20 mouse cellular contexts compared by ENCODE assay signal in the genomic region with DNA sequence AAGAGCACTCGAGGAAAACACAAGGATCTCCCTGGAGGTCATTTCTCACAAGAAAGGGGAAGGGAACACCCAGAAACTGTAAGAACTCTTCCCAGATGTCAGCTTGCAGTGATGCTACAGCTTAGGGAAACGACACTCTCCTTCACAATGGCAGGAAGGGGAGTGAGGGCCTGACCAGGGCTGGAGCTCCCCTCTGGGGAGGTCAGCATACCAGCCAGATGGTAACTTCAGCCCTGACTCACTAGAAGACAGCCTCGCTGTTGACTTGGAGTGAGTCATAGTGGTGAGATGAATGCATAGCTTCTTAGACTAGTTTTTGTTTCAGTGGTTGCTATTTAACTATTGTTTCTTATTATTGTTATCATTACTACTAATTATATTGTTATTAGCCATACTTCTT.
DNase-seq lines count a peak whose midpoint lies in the region; ATAC-seq and TF ChIP-seq lines count a peak whose summit lies in the region.
"Had no signal": no experiment of that assay in that cellular context is flagged by ENCODE, and none has a peak within 500 bp of the region (broad histone marks: within the 10 kb centered on the region; RNA-seq: fewer than 3 reads in every experiment).

No protein-coding gene starts in this region.

- peak overlapping the region; percentile 51 for H3K4me2 ChIP-seq in myocyte (ENCODE audit: low read depth)
- H3K4me2 ChIP-seq in midbrain, embryonic 16.5 days (ENCODE audit: low read length) = no peak overlapping the region
- H3K4me2 ChIP-seq: forebrain, embryonic 15.5 days; limb, embryonic 12.5 days; liver, embryonic 11.5 days; midbrain, embryonic 12.5 days had no signal

- no peak for ATAC-seq in midbrain, embryonic 16.5 days
- ATAC-seq: forebrain, embryonic 15.5 days; hindbrain, postnatal 0 days; liver, postnatal 0 days had no signal

- no peak overlapping the region for H3K4me3 ChIP-seq in heart, adult 2 months
- H3K4me3 ChIP-seq in myocyte = no peak overlapping the region
- H3K4me3 ChIP-seq in midbrain, embryonic 16.5 days (ENCODE audit: low read depth, low read length) = no peak overlapping the region
- H3K4me3 ChIP-seq: forebrain, embryonic 15.5 days; hindbrain, embryonic 10.5 days; limb, embryonic 12.5 days; midbrain, embryonic 12.5 days had no signal

- no peaks in the 10 kb centered on the region for H3K9me3 ChIP-seq in midbrain, embryonic 16.5 days (replicated peaks; ENCODE audit: control insufficient read depth, low read length, poor library complexity, severe bottlenecking)
- H3K9me3 ChIP-seq: forebrain, embryonic 15.5 days; hindbrain, embryonic 10.5 days; limb, embryonic 12.5 days; midbrain, embryonic 12.5 days had no signal

- H3K36me3 ChIP-seq in heart, adult 2 months (ENCODE audit: control insufficient read depth, insufficient read depth, low read length) = no peaks in the 10 kb centered on the region
- no peaks in the 10 kb centered on the region for H3K36me3 ChIP-seq in myocyte (ENCODE audit: control insufficient read depth, insufficient read depth)
- no peaks in the 10 kb centered on the region for H3K36me3 ChIP-seq in midbrain, embryonic 16.5 days (ENCODE audit: control insufficient read depth, insufficient read depth, low read length)
- H3K36me3 ChIP-seq: forebrain, embryonic 15.5 days; hindbrain, embryonic 10.5 days; limb, embryonic 12.5 days; midbrain, embryonic 12.5 days had no signal

- 26% methylated on average over 3 of the region's 3 CpGs for WGBS in heart, adult 2 months
- 49% methylated on average over 3 of the region's 3 CpGs for WGBS in midbrain, embryonic 16.5 days

- H3K9ac ChIP-seq in heart, adult 2 months (ENCODE audit: low read depth, low read length) = no peak overlapping the region
- H3K9ac ChIP-seq in midbrain, embryonic 16.5 days (ENCODE audit: low read depth, low read length) = no peak overlapping the region
- H3K9ac ChIP-seq: forebrain, embryonic 15.5 days; limb, embryonic 12.5 days; liver, postnatal 0 days; midbrain, embryonic 12.5 days had no signal

- TF ChIP-seq EP300 in heart, adult 2 months (IDR thresholded peaks at IDR 0.05; ENCODE audit: insufficient read depth, low read depth, low read length) = 0 out of 2 replicates have a peak, but pooled peaks have one; percentile 36

- TF ChIP-seq POLR2A in heart, adult 2 months (IDR thresholded peaks at IDR 0.05; ENCODE audit: insufficient read depth, low read depth, low read length) = no peak
- TF ChIP-seq POLR2A in myocyte (IDR thresholded peaks at IDR 0.05; ENCODE audit: insufficient read length, low read depth) = no peak

- TF ChIP-seq CTCF in heart, adult 2 months (IDR thresholded peaks at IDR 0.05) = no peak

- no peak overlapping the region for H3K27ac ChIP-seq in heart, adult 2 months
- no peak overlapping the region for H3K27ac ChIP-seq in midbrain, embryonic 16.5 days (ENCODE audit: low read length)
- H3K27ac ChIP-seq: forebrain, embryonic 15.5 days; hindbrain, embryonic 10.5 days; hindbrain, postnatal 0 days; limb, embryonic 12.5 days; midbrain, embryonic 12.5 days had no signal

- H3K4me1 ChIP-seq in heart, adult 2 months (ENCODE audit: control insufficient read depth, insufficient read depth, low read length) = no peaks in the 10 kb centered on the region
- H3K4me1 ChIP-seq in midbrain, embryonic 16.5 days (ENCODE audit: control insufficient read depth, insufficient read depth, low read length) = no peaks in the 10 kb centered on the region
- H3K4me1 ChIP-seq: forebrain, embryonic 15.5 days; limb, embryonic 12.5 days; midbrain, embryonic 12.5 days had no signal

- H3K79me2 ChIP-seq in heart, adult 2 months (replicated peaks; ENCODE audit: control insufficient read depth, insufficient read depth, low read length) = no peaks in the 10 kb centered on the region
- no peaks in the 10 kb centered on the region for H3K79me2 ChIP-seq in myocyte (ENCODE audit: control insufficient read depth, insufficient read depth)

- no peak overlapping the region for H3ac ChIP-seq in myocyte (ENCODE audit: control insufficient read depth, insufficient read length)

- peak in 1 of 2 experiments; percentile 6 for DNase-seq in heart, adult 2 months
- no peak for DNase-seq in heart, postnatal 25 days (ENCODE audit: low spot score)
- DNase-seq in kidney, postnatal 14 days = peak; percentile 2
- DNase-seq in kidney, adult 8-10 months = no peak
- peak; percentile 72 for DNase-seq in NIH3T3 (ENCODE audit: low read depth)
- DNase-seq in thymus, postnatal 10 days (ENCODE audit: low spot score in 2 of 2) = no peak
- DNase-seq: adrenal gland, postnatal 36 days; cerebellum, adult 9-10 months; gastrocnemius, postnatal 10 days; kidney, adult 11 months; liver, postnatal 0 days; lung, postnatal 14 days had no signal

- no peaks in the 10 kb centered on the region for H3K27me3 ChIP-seq in heart, adult 2 months (ENCODE audit: control insufficient read depth, insufficient read depth, low read length)
- H3K27me3 ChIP-seq in myocyte (ENCODE audit: control insufficient read depth, insufficient read depth, insufficient read length) = no peaks in the 10 kb centered on the region
- no peaks in the 10 kb centered on the region for H3K27me3 ChIP-seq in midbrain, embryonic 16.5 days (ENCODE audit: control insufficient read depth, insufficient read depth, low read depth, low read length)
- H3K27me3 ChIP-seq: forebrain, embryonic 15.5 days; midbrain, embryonic 12.5 days had no signal

- intact Hi-C loops in heart, adult 2 months (cut with DNase I) = no loop called here
- intact Hi-C loops in heart, postnatal 25 days (cut with DNase I) = loop anchor here (5.0 kb wide), 1 partner anchor 62 kb away; no protein-coding TSS in a partner anchor

TF ChIP-seq in myocyte, 11 proteins besides CTCF, POLR2A, EP300 and RAD21:
- TF ChIP-seq MYOG (IDR thresholded peaks at IDR 0.05; ENCODE audit: control insufficient read depth in 1 of 3, insufficient read depth in 1 of 3, insufficient read length in 2 of 3, low read depth in 2 of 3) (no peak), REST (IDR thresholded peaks at IDR 0.05; ENCODE audit: insufficient read depth, insufficient read length) (no peak), E2F4 (IDR thresholded peaks at IDR 0.05; ENCODE audit: insufficient read depth) (no peak), MYOD1 (IDR thresholded peaks at IDR 0.05; ENCODE audit: control insufficient read depth in 1 of 3, insufficient read length in 2 of 3, low read depth in 2 of 3) (no peak), POLR2AphosphoS2 (IDR thresholded peaks at IDR 0.05; ENCODE audit: insufficient read length, low read depth) (no peak), MAX (IDR thresholded peaks at IDR 0.05; ENCODE audit: low read depth) (no peak), TCF12 (IDR thresholded peaks at IDR 0.05; ENCODE audit: insufficient read depth, poor library complexity, severe bottlenecking) (no peak), USF1 (IDR thresholded peaks at IDR 0.05; ENCODE audit: low read depth) (no peak), TCF3 (IDR thresholded peaks at IDR 0.05; ENCODE audit: insufficient read length, low read depth) (no peak), CEBPB (IDR thresholded peaks at IDR 0.05; ENCODE audit: insufficient read depth, poor library complexity, severe bottlenecking) (no peak), SRF (IDR thresholded peaks at IDR 0.05; ENCODE audit: control insufficient read depth, insufficient read length, low read depth) (no peak)

Comparison
In these comparisons a context has a peak if more than half of its experiments do, and no peak if none do; other contexts are left out.
1. DNase-seq: peak in kidney, postnatal 14 days (single experiment) and NIH3T3 (single experiment); none in heart, postnatal 25 days (single experiment), kidney, adult 8-10 months (0 of 2) and thymus, postnatal 10 days (0 of 2).